Mouse (Mus musculus) CH12.LX (cell line): Measurements from ENCODE around the gene Apeh. TPM values are rescaled to one million over a fixed set of nuclear protein-coding genes. Genes with fewer than 3 reads are reported as not detected.

Experiments used
- DNase-seq: peaks from one replicate; pipeline ENCODE4 v3.0.0-alpha.2; 2013; ENCODE audit errors: extremely low read depth
- H3K27ac ChIP-seq: 2 replicates; pipeline ENCODE4 v1.5.1; 2012; ENCODE audit warnings: low read depth, mild to moderate bottlenecking, control low read depth, moderate library complexity; ENCODE audit not compliant: insufficient read depth
- H3K27me3 ChIP-seq: replicated peaks from 2 replicates; pipeline ENCODE3; 2012; ENCODE audit warnings: inconsistent platforms
- H3K36me3 ChIP-seq, 2 experiments: replicated peaks in 1 of 2; 2 replicates each; pipeline versions ENCODE3 to v1.6.1; 2012; ENCODE audit warnings: inconsistent platforms in 1 of 2, low read length in 1 of 2, mild to moderate bottlenecking in 1 of 2, mixed read lengths in 1 of 2, moderate library complexity in 1 of 2; ENCODE audit not compliant: control insufficient read depth in 1 of 2, insufficient read depth in 1 of 2
- H3K4me1 ChIP-seq, 2 experiments: 2 replicates each; pipeline ENCODE4 v1.6.1; 2012; ENCODE audit warnings: inconsistent platforms in 1 of 2, moderate library complexity in 1 of 2; ENCODE audit not compliant: insufficient read depth in 2 of 2, control insufficient read depth in 1 of 2
- H3K4me2 ChIP-seq: 2 replicates; pipeline ENCODE4 v1.6.1; 2012; ENCODE audit warnings: low read depth, mild to moderate bottlenecking, control low read depth; ENCODE audit not compliant: poor library complexity, insufficient read depth, severe bottlenecking
- H3K4me3 ChIP-seq, 3 experiments: fragments of 150-350 bp in 1 of 3; sonication (generic) in 1 of 3; replicated peaks in 1 of 3; 2 replicates each; pipeline versions ENCODE3 to v1.5.1; 2011 to 2012; ENCODE audit warnings: low read depth in 2 of 3, low read length in 2 of 3, mild to moderate bottlenecking in 2 of 3, moderate library complexity in 2 of 3, control low read depth in 1 of 3, improper control_type of control experiment in 1 of 3, inconsistent platforms in 1 of 3, mixed read lengths in 1 of 3; ENCODE audit not compliant: poor library complexity in 1 of 3
- H3K79me2 ChIP-seq: replicated peaks from 2 replicates; pipeline ENCODE4 v1.6.1; 2012; ENCODE audit warnings: mild to moderate bottlenecking, moderate library complexity; ENCODE audit not compliant: control insufficient read depth, poor library complexity, insufficient read depth, severe bottlenecking; ENCODE audit errors: extremely low read depth
- H3K9ac ChIP-seq: 2 replicates; pipeline ENCODE4 v1.6.1; 2012; ENCODE audit warnings: low read depth, mild to moderate bottlenecking, control low read depth, moderate library complexity; ENCODE audit not compliant: insufficient read depth
- H3K9me3 ChIP-seq: replicated peaks from 2 replicates; pipeline ENCODE3; 2012; ENCODE audit warnings: low read length, inconsistent platforms, mixed read lengths
- BHLHE40 ChIP-seq: IDR thresholded peaks from 2 replicates; pipeline ENCODE4 v1.6.1; 2011; ENCODE audit warnings: mild to moderate bottlenecking, low read depth, low read length, improper control_type of control experiment
- CTCF ChIP-seq, 2 experiments: IDR thresholded peaks in 1 of 2; conservative IDR thresholded peaks in 1 of 2; 2 replicates each; pipeline ENCODE4 v1.5.1; 2011 to 2012; ENCODE audit warnings: low read depth in 2 of 2, low read length in 2 of 2, improper control_type of control experiment in 1 of 2, inconsistent platforms in 1 of 2, mild to moderate bottlenecking in 1 of 2, moderate library complexity in 1 of 2
- HCFC1 ChIP-seq: IDR thresholded peaks from 2 replicates; pipeline ENCODE4 v1.6.1; 2012; ENCODE audit warnings: low read depth, mild to moderate bottlenecking, inconsistent platforms, low read length, improper control_type of control experiment
- IRF4 ChIP-seq: IDR thresholded peaks from 2 replicates; pipeline ENCODE4 v1.6.1; 2014; ENCODE audit warnings: low read depth, mild to moderate bottlenecking, inconsistent platforms, low read length, improper control_type of control experiment
- JUN ChIP-seq: IDR thresholded peaks from 2 replicates; pipeline ENCODE4 v1.6.1; 2011; ENCODE audit warnings: low read depth, mild to moderate bottlenecking, low read length, improper control_type of control experiment, moderate library complexity; ENCODE audit not compliant: insufficient read depth
- JUND ChIP-seq: conservative IDR thresholded peaks from 2 replicates; pipeline ENCODE4 v1.6.1; 2011; ENCODE audit warnings: low read depth, low read length, improper control_type of control experiment
- KAT2A ChIP-seq: IDR thresholded peaks from 2 replicates; pipeline ENCODE4 v1.6.1; 2012; ENCODE audit warnings: low read length, improper control_type of control experiment, inconsistent platforms; ENCODE audit not compliant: insufficient replicate concordance
- MAX ChIP-seq: IDR thresholded peaks from 2 replicates; pipeline ENCODE4 v1.6.1; 2011; ENCODE audit warnings: low read length, improper control_type of control experiment
- MEF2A ChIP-seq: IDR thresholded peaks from 2 replicates; pipeline ENCODE4 v1.6.1; 2014; ENCODE audit warnings: low read depth, mild to moderate bottlenecking, inconsistent platforms, low read length, improper control_type of control experiment, borderline replicate concordance
- PAX5 ChIP-seq: IDR thresholded peaks from 2 replicates; pipeline ENCODE4 v1.6.1; 2012; ENCODE audit warnings: low read length, inconsistent platforms, mixed read lengths
- POLR2A ChIP-seq: IDR thresholded peaks from 2 replicates; pipeline ENCODE4 v1.6.1; 2011; ENCODE audit warnings: low read depth, mild to moderate bottlenecking, improper control_type of control experiment, low read length
- SIN3A ChIP-seq: IDR thresholded peaks from 2 replicates; pipeline ENCODE4 v1.6.1; 2012; ENCODE audit warnings: low read length, improper control_type of control experiment, inconsistent platforms
- USF2 ChIP-seq: conservative IDR thresholded peaks from 2 replicates; pipeline ENCODE4 v1.6.1; 2011; ENCODE audit warnings: low read depth, low read length, improper control_type of control experiment
- ZNF384 ChIP-seq: IDR thresholded peaks from 2 replicates; pipeline ENCODE4 v1.6.1; 2012; ENCODE audit warnings: low read depth, low read length, improper control_type of control experiment, inconsistent platforms
- dilution Hi-C: fragments of 300-500 bp; cut with MboI; formaldehyde crosslinking; loops from 2 replicates; pipeline ENCODE4 v1.14.3; 2020; ENCODE audit warnings: low sequenced_read_pairs; ENCODE audit not compliant: extremely low pct_unique_long_range_greater_than_20kb, extremely low pct_ligation_motif_present
- in situ Hi-C: fragments of 300-500 bp; cut with MboI; formaldehyde crosslinking; loops from 3 replicates; pipeline ENCODE4 v1.14.3; 2019; ENCODE audit warnings: low sequenced_read_pairs, low pct_ligation_motif_present, low pct_unique_long_range_greater_than_20kb, mixed read lengths
- polyA plus RNA-seq: library from polyadenylated mRNA; unstranded; fragments of >175 nt; gene quantifications from 2 replicates; pipeline ENCODE4 v1.2.1, GENCODE M21; 2012; ENCODE audit warnings: low read depth; ENCODE audit not compliant: insufficient read length
- total RNA-seq, 2 experiments: library from RNA; depleted of rRNA; stranded (reverse); fragments of 300-350 nt in 1 of 2; fragments of >200 nt in 1 of 2; gene quantifications; 2 replicates each; pipeline ENCODE4 v1.2.3; 2012 to 2014

The Apeh gene
- total and polyA plus RNA-seq, 3 experiments: 36.2 to 69.5 (median 53.2) TPM

DNA sequence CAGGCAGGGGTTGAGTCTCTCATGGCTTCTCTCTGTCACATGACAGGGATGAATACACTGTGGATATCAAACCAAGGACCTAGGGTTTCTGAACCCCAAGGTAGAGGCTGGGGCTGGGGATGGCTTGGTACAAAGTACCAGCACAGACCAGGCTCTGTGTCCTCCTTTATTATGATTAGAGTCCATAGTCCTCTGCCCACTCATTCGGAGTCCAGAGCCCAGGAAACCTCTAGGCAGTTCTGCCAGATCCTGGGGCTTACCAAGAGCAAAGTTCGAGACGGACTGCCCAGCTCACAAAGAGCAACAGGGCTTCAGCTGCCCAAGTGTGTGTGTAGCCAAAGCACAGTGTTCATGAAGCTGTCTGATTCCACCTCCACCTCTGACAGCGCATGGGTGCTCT is 9.1 kb downstream of the Apeh start:
- TF ChIP-seq POLR2A (peak; percentile 25; the same call in 1 of the 2 replicates), ZNF384 (no peak)
- Histone ChIP-seq H3K36me3 (peaks cover 91 to 93% of the 10 kb centered on the region in 2 experiments), H3K9ac (no peak overlapping the region), H3K27ac (no peak overlapping the region), H3K4me2 (no peak overlapping the region), H3K9me3 (no peaks in the 10 kb centered on the region), H3K27me3 (no peaks in the 10 kb centered on the region), H3K4me1 (peaks cover 4 to 10% of the 10 kb centered on the region in 2 experiments), H3K79me2 (no peaks in the 10 kb centered on the region), H3K4me3 (no peak overlapping the region)
- dilution Hi-C loops (no loop called here), in situ Hi-C loops (no loop called here)
- DNase-seq: no peak

DNA sequence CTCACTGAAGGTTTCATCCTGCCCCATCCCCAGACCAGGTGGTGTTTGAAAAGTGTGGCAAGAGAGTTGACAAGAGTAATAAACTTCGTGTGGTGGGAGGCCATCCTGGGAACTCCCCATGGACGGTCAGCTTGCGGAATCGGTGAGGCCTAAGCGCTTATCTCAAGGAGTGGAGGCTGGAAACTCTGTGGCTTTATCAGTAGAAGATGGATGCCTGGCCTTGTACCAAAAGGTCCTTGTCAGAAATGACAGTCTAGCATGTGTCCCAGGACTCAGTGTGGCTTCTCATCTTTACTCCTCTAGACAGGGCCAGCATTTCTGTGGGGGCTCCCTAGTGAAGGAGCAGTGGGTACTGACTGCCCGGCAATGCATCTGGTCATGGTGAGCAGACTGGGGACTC is 10.8 kb downstream of the Apeh start:
- no peak overlapping the region for H3K27ac ChIP-seq
- H3K4me1 ChIP-seq: peaks cover 8 to 19% of the 10 kb centered on the region in 2 experiments
- H3K79me2 ChIP-seq: no peaks in the 10 kb centered on the region
- no peak for DNase-seq
- H3K27me3 ChIP-seq: no peaks in the 10 kb centered on the region
- TF ChIP-seq JUN (no peak), HCFC1 (no peak), SIN3A (no peak), JUND (no peak)
- H3K36me3 ChIP-seq: peaks cover 74 to 76% of the 10 kb centered on the region in 2 experiments
- H3K4me2 ChIP-seq: no peak overlapping the region
- H3K9me3 ChIP-seq: no peaks in the 10 kb centered on the region
- in situ Hi-C loops (no loop called here), dilution Hi-C loops (no loop called here)
- no peak overlapping the region for H3K9ac ChIP-seq
- H3K4me3 ChIP-seq: no peak overlapping the region

DNA sequence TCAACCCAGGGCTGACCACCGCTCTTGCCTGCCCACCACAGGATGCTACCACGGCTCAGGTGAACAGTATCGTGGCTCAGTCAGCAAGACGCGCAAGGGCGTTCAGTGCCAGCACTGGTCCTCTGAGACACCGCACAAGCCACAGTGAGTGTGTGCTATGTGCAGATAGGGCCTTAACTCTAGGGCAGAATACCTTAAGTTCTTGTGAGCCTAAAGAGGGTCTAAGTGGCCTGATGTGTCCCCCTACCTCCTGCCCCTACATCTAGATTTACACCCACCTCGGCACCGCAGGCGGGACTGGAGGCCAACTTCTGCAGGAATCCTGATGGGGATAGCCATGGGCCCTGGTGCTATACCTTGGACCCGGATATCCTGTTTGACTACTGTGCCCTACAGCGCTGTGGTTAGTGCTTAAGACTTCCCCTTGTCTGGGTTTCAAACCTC is 11.4 kb downstream of the Apeh start, which contains the start of gene Rnf123:
Gene Rnf123 (minus strand): TSS at position 359 of the 444 bp plus-strand sequence.
- no peak within 1 kb of the TSS for H3K4me2 ChIP-seq
- no peak for TF ChIP-seq KAT2A
- TF ChIP-seq CTCF (conservative IDR thresholded peaks at IDR 0.05 in 1 of 2, IDR thresholded peaks at IDR 0.05 in 1 of 2; ENCODE audit: low read depth in 2 of 2, low read length in 2 of 2): no peak
- no peak for TF ChIP-seq USF2
- no peak for TF ChIP-seq MEF2A
- TF ChIP-seq HCFC1: no peak
- TF ChIP-seq IRF4: no peak
- TF ChIP-seq MAX: no peak
- no peak for TF ChIP-seq PAX5
- TF ChIP-seq BHLHE40: no peak
- TF ChIP-seq, all 38 proteins: peak for 0
- DNase-seq: no peak
- Histone ChIP-seq H3K4me1 (peaks cover 8 to 20% of the 10 kb centered on the region in 2 experiments), H3K4me3 (no peak within 1 kb of the TSS), H3K9ac (no peak within 1 kb of the TSS), H3K9me3 (no peaks in the 10 kb centered on the region), H3K27me3 (no peaks in the 10 kb centered on the region), H3K79me2 (no peaks in the 10 kb centered on the region), H3K27ac (no peak within 1 kb of the TSS), H3K36me3 (peaks cover 69 to 70% of the 10 kb centered on the region in 2 experiments)
- dilution Hi-C loops (no loop called here), in situ Hi-C loops (no loop called here)
